Mouse (Mus musculus) neural tube, embryonic 14.5 days (tissue): Measurements from ENCODE around the gene Rad52. TPM values are rescaled to one million over a fixed set of nuclear protein-coding genes. Genes with fewer than 3 reads are reported as not detected.

ENCODE experiments used
- polyA plus RNA-seq: library from polyadenylated mRNA; unstranded; fragments of >200 nt; fragmentation: Nextera tagmentation; extraction: Ambion mirVana; gene quantifications from 2 replicates; pipeline ENCODE4 v1.2.1, GENCODE M21; 2014

The Rad52 gene
- polyA plus RNA-seq, 1 experiment from 2014 or later = 25.7 TPM

Other genes with a start within 250 kb of the Rad52 start
- 59.4 and 66.1 TPM in 2 replicates for gene Erc1, start 54.5 kb upstream of the Rad52 start, polyA plus RNA-seq
- gene Wnk1, start 136.0 kb downstream of the Rad52 start, polyA plus RNA-seq = 64.1 and 71.8 TPM in 2 replicates
- not detected in 2 replicates for gene Ninj2, start 190.7 kb downstream of the Rad52 start, polyA plus RNA-seq